Mouse (Mus musculus) E14TG2a.4 (cell line): ENCODE results near the gene Tmem104.

Experiments used
- CTCF ChIP-seq: conservative IDR thresholded peaks from 2 replicates; pipeline ENCODE4 v1.5.1; 2014; ENCODE audit warnings: low read length
- NANOG ChIP-seq: IDR thresholded peaks from 2 replicates; pipeline ENCODE4 v1.6.1; 2014; ENCODE audit warnings: borderline replicate concordance, low read length, mixed read lengths

- no peak for TF ChIP-seq CTCF
- TF ChIP-seq NANOG, result no peak
These were observed 89.7 kb downstream of the Tmem104 start, which contains the start of gene Fdxr for GRCm38 (mm10) chr11:115276780-115277603.
